Mouse (Mus musculus): ENCODE data around the gene Duox1. TPM values are rescaled to one million over a fixed set of nuclear protein-coding genes. Genes with fewer than 3 reads are reported as not detected.

The Duox1 gene
- total and polyA plus RNA-seq, 3 experiments = 0.10 to 0.51 (median 0.34) TPM

- Histone ChIP-seq H3K4me3 (no peak overlapping the region), H3K27ac (no peak overlapping the region), H3K4me1 (ENCODE audit: control insufficient read depth, insufficient read depth, low read length) (no peaks in the 10 kb centered on the region), H3K9ac (ENCODE audit: low read depth, low read length) (no peak overlapping the region), H3K36me3 (ENCODE audit: control insufficient read depth, insufficient read depth, low read length) (no peaks in the 10 kb centered on the region), H3K27me3 (ENCODE audit: control insufficient read depth, insufficient read depth, low read length) (no peaks in the 10 kb centered on the region), H3K79me2 (replicated peaks; ENCODE audit: control insufficient read depth, insufficient read depth, low read length) (no peaks in the 10 kb centered on the region)
- DNase-seq = no peak
- TF ChIP-seq CTCF (IDR thresholded peaks at IDR 0.05) = peak; percentile 46
- TF ChIP-seq EP300 (IDR thresholded peaks at IDR 0.05; ENCODE audit: insufficient read depth, low read depth, low read length) = no peak
- WGBS = 88% methylated on average over 13 of the region's 13 CpGs
- intact Hi-C loops (cut with DNase I) = no loop called here
Measured at GRCm38 (mm10) chr2:122362622-122363523, 47.4 kb downstream of the Duox1 start.

- DNase-seq = no peak
- Histone ChIP-seq H3K9ac (ENCODE audit: low read depth, low read length) (no peak overlapping the region), H3K36me3 (ENCODE audit: control insufficient read depth, insufficient read depth, low read length) (no peaks in the 10 kb centered on the region), H3K27me3 (ENCODE audit: control insufficient read depth, insufficient read depth, low read length) (no peaks in the 10 kb centered on the region), H3K4me3 (no peak overlapping the region), H3K79me2 (replicated peaks; ENCODE audit: control insufficient read depth, insufficient read depth, low read length) (no peaks in the 10 kb centered on the region), H3K27ac (no peak overlapping the region), H3K4me1 (ENCODE audit: control insufficient read depth, insufficient read depth, low read length) (peaks cover 3% of the 10 kb centered on the region; the same call in 1 of the 2 replicates)
- intact Hi-C loops (cut with DNase I) = no loop called here
- TF ChIP-seq EP300 (IDR thresholded peaks at IDR 0.05; ENCODE audit: insufficient read depth, low read depth, low read length) (no peak), POLR2A (IDR thresholded peaks at IDR 0.05; ENCODE audit: insufficient read depth, low read depth, low read length) (no peak), CTCF (IDR thresholded peaks at IDR 0.05) (no peak)
- 82% methylated on average over 3 of the region's 3 CpGs for WGBS
Measured at GRCm38 (mm10) chr2:122364352-122364944, 49.0 kb downstream of the Duox1 start.

GRCm38 (mm10) chr2:122365244-122365866, 49.9 kb downstream of the Duox1 start:
- Histone ChIP-seq H3K27ac (no peak overlapping the region), H3K79me2 (replicated peaks; ENCODE audit: control insufficient read depth, insufficient read depth, low read length) (no peaks in the 10 kb centered on the region), H3K4me1 (ENCODE audit: control insufficient read depth, insufficient read depth, low read length) (peaks cover 4% of the 10 kb centered on the region), H3K4me3 (no peak overlapping the region), H3K27me3 (ENCODE audit: control insufficient read depth, insufficient read depth, low read length) (no peaks in the 10 kb centered on the region), H3K9ac (ENCODE audit: low read depth, low read length) (no peak overlapping the region), H3K36me3 (ENCODE audit: control insufficient read depth, insufficient read depth, low read length) (no peaks in the 10 kb centered on the region)
- 85% methylated on average over 10 of the region's 10 CpGs for WGBS
- no peak for DNase-seq
- intact Hi-C loops (cut with DNase I) = no loop called here
- TF ChIP-seq CTCF (IDR thresholded peaks at IDR 0.05) (peak; percentile 48), EP300 (IDR thresholded peaks at IDR 0.05; ENCODE audit: insufficient read depth, low read depth, low read length) (no peak)

GRCm38 (mm10) chr2:122366039-122366438, 50.6 kb downstream of the Duox1 start:
- H3K9ac ChIP-seq (ENCODE audit: low read depth, low read length) = no peak overlapping the region
- H3K4me3 ChIP-seq = no peak overlapping the region
- DNase-seq = no peak
- H3K4me1 ChIP-seq (ENCODE audit: control insufficient read depth, insufficient read depth, low read length) = peaks cover 4% of the 10 kb centered on the region
- no peaks in the 10 kb centered on the region for H3K79me2 ChIP-seq (replicated peaks; ENCODE audit: control insufficient read depth, insufficient read depth, low read length)
- no peaks in the 10 kb centered on the region for H3K27me3 ChIP-seq (ENCODE audit: control insufficient read depth, insufficient read depth, low read length)
- TF ChIP-seq POLR2A (IDR thresholded peaks at IDR 0.05; ENCODE audit: insufficient read depth, low read depth, low read length) (no peak), EP300 (IDR thresholded peaks at IDR 0.05; ENCODE audit: insufficient read depth, low read depth, low read length) (no peak), CTCF (IDR thresholded peaks at IDR 0.05) (no peak)
- H3K27ac ChIP-seq = no peak overlapping the region
- WGBS = 87% methylated on average over 3 of the region's 3 CpGs
- H3K36me3 ChIP-seq (ENCODE audit: control insufficient read depth, insufficient read depth, low read length) = no peaks in the 10 kb centered on the region
- intact Hi-C loops (cut with DNase I) = no loop called here

- no peak overlapping the region for H3K27ac ChIP-seq
- 66% methylated on average over 5 of the region's 5 CpGs for WGBS
- no peaks in the 10 kb centered on the region for H3K27me3 ChIP-seq (ENCODE audit: control insufficient read depth, insufficient read depth, low read length)
- no peaks in the 10 kb centered on the region for H3K36me3 ChIP-seq (ENCODE audit: control insufficient read depth, insufficient read depth, low read length)
- intact Hi-C loops (cut with DNase I) = no loop called here
- TF ChIP-seq POLR2A (IDR thresholded peaks at IDR 0.05; ENCODE audit: insufficient read depth, low read depth, low read length) (no peak), EP300 (IDR thresholded peaks at IDR 0.05; ENCODE audit: insufficient read depth, low read depth, low read length) (no peak), CTCF (IDR thresholded peaks at IDR 0.05) (no peak)
- no peaks in the 10 kb centered on the region for H3K79me2 ChIP-seq (replicated peaks; ENCODE audit: control insufficient read depth, insufficient read depth, low read length)
- no peak overlapping the region for H3K4me3 ChIP-seq
- no peak for DNase-seq
- peaks cover 4% of the 10 kb centered on the region for H3K4me1 ChIP-seq (ENCODE audit: control insufficient read depth, insufficient read depth, low read length)
- H3K9ac ChIP-seq (ENCODE audit: low read depth, low read length) = no peak overlapping the region
Measured at GRCm38 (mm10) chr2:122366706-122367105, 51.2 kb downstream of the Duox1 start.

GRCm38 (mm10) chr2:122367181-122367580, 51.7 kb downstream of the Duox1 start:
- Histone ChIP-seq H3K4me3 (no peak overlapping the region), H3K79me2 (replicated peaks; ENCODE audit: control insufficient read depth, insufficient read depth, low read length) (no peaks in the 10 kb centered on the region), H3K27ac (no peak overlapping the region), H3K36me3 (ENCODE audit: control insufficient read depth, insufficient read depth, low read length) (no peaks in the 10 kb centered on the region), H3K9ac (ENCODE audit: low read depth, low read length) (no peak overlapping the region), H3K4me1 (ENCODE audit: control insufficient read depth, insufficient read depth, low read length) (peaks cover 4% of the 10 kb centered on the region), H3K27me3 (ENCODE audit: control insufficient read depth, insufficient read depth, low read length) (no peaks in the 10 kb centered on the region)
- intact Hi-C loops (cut with DNase I) = no loop called here
- WGBS = 55% methylated on average over 4 of the region's 4 CpGs
- TF ChIP-seq EP300 (IDR thresholded peaks at IDR 0.05; ENCODE audit: insufficient read depth, low read depth, low read length) (no peak), CTCF (IDR thresholded peaks at IDR 0.05) (no peak), POLR2A (IDR thresholded peaks at IDR 0.05; ENCODE audit: insufficient read depth, low read depth, low read length) (no peak)
- no peak for DNase-seq
